Mouse (Mus musculus): Measurements from ENCODE around the gene Acaa1a. TPM values are rescaled to one million over a fixed set of nuclear protein-coding genes. Genes with fewer than 3 reads are reported as not detected.
"Not testable (repeated sequence)": the region's sequence is repeated elsewhere in the genome, so short reads cannot be mapped to it uniquely, and the experiment has no call there.

The Acaa1a gene
- polyA plus RNA-seq, 1 experiment: 138 TPM

DNA sequence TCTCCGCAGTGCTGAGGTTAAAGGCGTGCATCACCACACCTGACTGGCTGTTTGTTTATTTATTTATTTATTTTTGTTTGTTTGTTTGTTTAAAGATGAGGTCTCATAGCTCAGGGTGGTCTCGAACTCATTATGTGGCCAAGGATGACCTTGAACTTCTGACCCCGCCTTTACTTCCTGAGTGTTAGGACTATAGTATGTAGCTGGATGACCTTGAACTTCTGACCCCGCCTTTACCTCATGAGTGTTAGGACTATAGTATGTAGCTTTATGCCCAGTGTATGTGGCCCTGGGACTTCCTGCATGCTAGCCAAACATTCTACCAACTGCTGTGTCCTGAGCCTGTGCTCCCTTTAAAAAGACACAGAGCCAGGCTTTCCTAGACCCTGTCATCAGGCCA is 21.9 kb downstream of the Acaa1a start:
- DNase-seq (ENCODE audit: low read depth in 1 of 2, low spot score in 2 of 2): no peak
- Histone ChIP-seq H3K27me3 (ENCODE audit: control insufficient read depth, insufficient read depth, low read length) (no peaks in the 10 kb centered on the region), H3K4me3 (ENCODE audit: extremely low read depth, insufficient read depth, insufficient read length) (no peak overlapping the region), H3K4me1 (ENCODE audit: control insufficient read depth, insufficient read depth, insufficient read length) (peaks cover 3% of the 10 kb centered on the region; the same call in 1 of the 2 replicates), H3K36me3 (ENCODE audit: control insufficient read depth, insufficient read depth, low read length) (no peaks in the 10 kb centered on the region), H3K27ac (ENCODE audit: insufficient read depth, low read length) (no peak overlapping the region)
- TF ChIP-seq POLR2A (IDR thresholded peaks at IDR 0.05; ENCODE audit: low read depth, low read length): no peak
- no peak for TF ChIP-seq CTCF (IDR thresholded peaks at IDR 0.05; ENCODE audit: extremely low read depth, insufficient read depth, insufficient read length, insufficient replicate concordance)
- 94% methylated on average over 5 of the region's 5 CpGs for WGBS

DNA sequence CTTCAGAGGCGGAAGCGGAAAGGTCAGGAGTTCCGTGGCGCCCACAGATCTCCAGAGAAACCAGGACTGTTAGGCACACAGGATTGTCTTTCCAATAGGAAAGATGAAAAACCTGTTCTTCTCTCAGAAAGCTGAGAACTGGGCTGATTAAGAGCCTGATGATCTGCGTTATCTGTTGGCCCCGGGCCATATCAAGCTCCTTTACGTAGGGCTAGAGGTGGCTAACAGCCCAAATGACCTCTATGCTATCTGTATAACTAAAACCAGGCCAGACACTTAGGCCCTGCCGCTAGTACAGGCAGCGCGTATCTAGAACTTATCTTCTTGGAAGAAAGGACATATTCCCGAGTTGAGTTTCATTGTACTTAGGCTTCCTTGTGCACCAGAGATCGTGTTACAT is 23.8 kb downstream of the Acaa1a start:
- WGBS: 93% methylated on average over 12 of the region's 12 CpGs
- Histone ChIP-seq H3K27ac (ENCODE audit: insufficient read depth, low read length) (no peak overlapping the region), H3K4me1 (ENCODE audit: control insufficient read depth, insufficient read depth, insufficient read length) (no peaks in the 10 kb centered on the region), H3K4me3 (ENCODE audit: extremely low read depth, insufficient read depth, insufficient read length) (no peak overlapping the region), H3K36me3 (ENCODE audit: control insufficient read depth, insufficient read depth, low read length) (no peaks in the 10 kb centered on the region), H3K27me3 (ENCODE audit: control insufficient read depth, insufficient read depth, low read length) (no peaks in the 10 kb centered on the region)
- DNase-seq (ENCODE audit: low read depth in 1 of 2, low spot score in 2 of 2): no peak
- TF ChIP-seq CTCF (IDR thresholded peaks at IDR 0.05; ENCODE audit: extremely low read depth, insufficient read depth, insufficient read length, insufficient replicate concordance): no peak
- no peak for TF ChIP-seq POLR2A (IDR thresholded peaks at IDR 0.05; ENCODE audit: low read depth, low read length)

DNA sequence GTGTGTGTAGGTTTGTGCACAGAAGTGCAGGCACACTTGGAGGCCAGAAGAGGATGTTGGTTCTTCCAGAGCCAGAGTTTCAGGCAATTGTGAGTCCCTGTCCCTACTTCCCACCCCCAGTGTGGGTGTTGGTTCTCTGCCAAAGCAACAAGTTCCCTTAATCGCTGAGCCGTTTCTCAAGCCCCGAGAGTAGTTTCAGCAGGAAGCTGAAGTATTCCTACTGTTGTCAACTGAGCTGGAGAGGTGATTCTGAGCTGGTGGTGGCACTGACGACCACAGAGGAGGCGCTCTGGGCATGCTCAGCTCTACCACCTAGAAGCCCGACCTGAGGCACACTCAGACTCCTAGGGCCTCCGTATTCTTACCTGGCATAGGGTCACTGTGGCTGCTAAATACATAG is 25.8 kb downstream of the Acaa1a start, which contains the start of gene Slc22a14:
Slc22a14 (minus strand) TSS at position 270 of the 400 bp plus-strand sequence.
- 24% methylated on average over 7 of the region's 7 CpGs for WGBS
- TF ChIP-seq CTCF (IDR thresholded peaks at IDR 0.05; ENCODE audit: extremely low read depth, insufficient read depth, insufficient read length, insufficient replicate concordance) (no peak), POLR2A (IDR thresholded peaks at IDR 0.05; ENCODE audit: low read depth, low read length) (no peak)
- no peak within 1 kb of the TSS for H3K27ac ChIP-seq (ENCODE audit: insufficient read depth, low read length)
- no peak within 1 kb of the TSS for H3K4me3 ChIP-seq (ENCODE audit: extremely low read depth, insufficient read depth, insufficient read length)
- H3K36me3 ChIP-seq (ENCODE audit: control insufficient read depth, insufficient read depth, low read length): no peaks in the 10 kb centered on the region
- DNase-seq (ENCODE audit: low read depth in 1 of 2, low spot score in 2 of 2): no peak
- no peaks in the 10 kb centered on the region for H3K27me3 ChIP-seq (ENCODE audit: control insufficient read depth, insufficient read depth, low read length)
- H3K4me1 ChIP-seq (ENCODE audit: control insufficient read depth, insufficient read depth, insufficient read length): no peaks in the 10 kb centered on the region

DNA sequence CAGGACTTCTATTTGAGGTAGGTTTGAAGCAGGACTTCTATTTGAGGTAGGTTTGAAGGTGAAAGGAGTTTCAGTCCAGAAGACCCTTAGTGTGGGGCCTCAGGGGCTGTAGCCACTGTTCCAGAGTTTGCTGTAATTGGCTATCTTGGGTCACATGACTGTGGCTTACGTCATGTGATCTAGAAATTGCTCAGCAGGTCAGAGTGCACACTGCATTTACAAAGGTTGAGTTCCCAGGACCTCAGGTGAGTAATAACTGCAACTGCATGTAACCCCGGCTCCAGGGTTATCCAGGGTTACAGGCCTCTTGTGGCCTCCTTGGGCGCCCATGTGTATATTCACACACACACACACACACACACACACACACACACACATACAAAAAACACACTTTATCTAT is 28.9 kb downstream of the Acaa1a start:
- 82% methylated on average over 3 of the region's 3 CpGs for WGBS
- no peaks in the 10 kb centered on the region for H3K27me3 ChIP-seq (ENCODE audit: control insufficient read depth, insufficient read depth, low read length)
- TF ChIP-seq CTCF (IDR thresholded peaks at IDR 0.05; ENCODE audit: extremely low read depth, insufficient read depth, insufficient read length, insufficient replicate concordance) (no peak), POLR2A (IDR thresholded peaks at IDR 0.05; ENCODE audit: low read depth, low read length) (no peak)
- no peaks in the 10 kb centered on the region for H3K4me1 ChIP-seq (ENCODE audit: control insufficient read depth, insufficient read depth, insufficient read length)
- no peak overlapping the region for H3K27ac ChIP-seq (ENCODE audit: insufficient read depth, low read length)
- no peak for DNase-seq (ENCODE audit: low read depth in 1 of 2, low spot score in 2 of 2)
- H3K36me3 ChIP-seq (ENCODE audit: control insufficient read depth, insufficient read depth, low read length): no peaks in the 10 kb centered on the region
- H3K4me3 ChIP-seq (ENCODE audit: extremely low read depth, insufficient read depth, insufficient read length): no peak overlapping the region

DNA sequence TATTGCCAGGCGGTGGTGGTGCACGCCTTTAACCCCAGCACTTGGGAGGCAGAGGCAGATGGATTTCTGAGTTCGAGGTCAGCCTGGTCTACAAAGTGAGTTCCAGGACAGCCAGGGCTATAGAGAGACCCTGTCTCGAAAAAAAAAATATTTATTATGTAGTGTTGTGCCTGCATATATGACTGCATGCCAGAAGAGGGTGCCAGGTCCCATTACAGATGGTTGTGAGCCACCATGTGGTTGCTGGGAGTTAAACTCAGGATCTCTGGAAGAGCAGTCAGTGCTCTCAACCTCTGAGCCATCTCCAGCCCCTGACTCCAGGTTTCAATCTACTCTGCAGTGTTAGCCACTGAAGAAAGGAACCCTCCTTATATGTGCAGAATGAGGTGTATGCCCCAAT is 31.3 kb downstream of the Acaa1a start:
- H3K27me3 ChIP-seq (ENCODE audit: control insufficient read depth, insufficient read depth, low read length); H3K4me3 ChIP-seq (ENCODE audit: extremely low read depth, insufficient read depth, insufficient read length); H3K36me3 ChIP-seq (ENCODE audit: control insufficient read depth, insufficient read depth, low read length); H3K4me1 ChIP-seq (ENCODE audit: control insufficient read depth, insufficient read depth, insufficient read length); H3K27ac ChIP-seq (ENCODE audit: insufficient read depth, low read length); DNase-seq (ENCODE audit: low read depth in 1 of 2, low spot score in 2 of 2): not testable (repeated sequence)
- 88% methylated on average over 4 of the region's 4 CpGs for WGBS

DNA sequence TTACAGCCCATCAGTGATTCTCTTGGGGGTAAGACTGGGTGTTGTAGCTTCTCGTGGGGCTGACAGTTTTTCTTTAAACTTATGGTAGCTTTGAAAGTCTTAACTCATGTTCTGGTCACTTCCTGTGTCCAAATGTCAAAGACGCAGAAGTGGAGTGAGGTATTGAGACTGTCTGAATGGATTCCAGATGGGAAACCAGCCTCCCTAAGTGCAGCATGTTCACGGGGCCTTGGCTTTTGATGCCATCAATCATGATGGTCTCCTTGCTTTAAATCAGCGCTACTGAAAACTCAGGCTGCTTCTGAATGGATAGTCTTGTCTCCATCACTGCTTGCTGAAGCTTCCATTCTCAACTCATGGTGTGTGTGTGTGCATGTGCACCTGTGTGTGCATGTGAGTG is 31.8 kb downstream of the Acaa1a start:
- 87% methylated on average over 4 of the region's 4 CpGs for WGBS
- no peaks in the 10 kb centered on the region for H3K27me3 ChIP-seq (ENCODE audit: control insufficient read depth, insufficient read depth, low read length)
- no peaks in the 10 kb centered on the region for H3K4me1 ChIP-seq (ENCODE audit: control insufficient read depth, insufficient read depth, insufficient read length)
- no peak for TF ChIP-seq CTCF (IDR thresholded peaks at IDR 0.05; ENCODE audit: extremely low read depth, insufficient read depth, insufficient read length, insufficient replicate concordance)
- no peak for TF ChIP-seq POLR2A (IDR thresholded peaks at IDR 0.05; ENCODE audit: low read depth, low read length)
- H3K27ac ChIP-seq (ENCODE audit: insufficient read depth, low read length): no peak overlapping the region
- no peaks in the 10 kb centered on the region for H3K36me3 ChIP-seq (ENCODE audit: control insufficient read depth, insufficient read depth, low read length)
- no peak for DNase-seq (ENCODE audit: low read depth in 1 of 2, low spot score in 2 of 2)
- H3K4me3 ChIP-seq (ENCODE audit: extremely low read depth, insufficient read depth, insufficient read length): no peak overlapping the region

DNA sequence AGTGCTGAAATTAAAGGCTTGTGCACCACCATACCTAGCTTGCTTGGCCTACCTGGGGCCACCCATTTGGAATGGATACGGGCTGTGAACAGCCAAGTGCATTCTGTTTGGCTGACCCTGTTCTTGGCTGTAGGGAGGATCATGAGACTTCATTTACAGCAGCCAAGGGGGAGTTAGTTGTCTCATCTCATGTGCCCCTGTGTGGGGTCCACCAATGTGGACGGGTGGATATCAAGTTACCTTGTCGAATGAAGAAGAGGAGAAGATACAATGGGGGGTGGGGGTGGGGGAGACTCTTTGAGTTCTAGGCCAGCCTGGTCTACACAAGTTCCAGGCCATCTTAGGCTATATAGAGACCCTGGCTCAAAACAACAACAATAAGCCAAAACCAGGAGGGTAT is 35.5 kb downstream of the Acaa1a start:
- H3K27me3 ChIP-seq (ENCODE audit: control insufficient read depth, insufficient read depth, low read length): no peaks in the 10 kb centered on the region
- H3K36me3 ChIP-seq (ENCODE audit: control insufficient read depth, insufficient read depth, low read length): no peaks in the 10 kb centered on the region
- no peak overlapping the region for H3K27ac ChIP-seq (ENCODE audit: insufficient read depth, low read length)
- H3K4me3 ChIP-seq (ENCODE audit: extremely low read depth, insufficient read depth, insufficient read length): no peak overlapping the region
- WGBS: 96% methylated on average over 3 of the region's 3 CpGs
- no peak for DNase-seq (ENCODE audit: low read depth in 1 of 2, low spot score in 2 of 2)
- H3K4me1 ChIP-seq (ENCODE audit: control insufficient read depth, insufficient read depth, insufficient read length): no peaks in the 10 kb centered on the region
- TF ChIP-seq POLR2A (IDR thresholded peaks at IDR 0.05; ENCODE audit: low read depth, low read length) (no peak), CTCF (IDR thresholded peaks at IDR 0.05; ENCODE audit: extremely low read depth, insufficient read depth, insufficient read length, insufficient replicate concordance) (no peak)

Measured in spleen, adult 2 months (tissue).